Comparison of ENCODE assay signal across 9 mouse cellular contexts in the genomic region with DNA sequence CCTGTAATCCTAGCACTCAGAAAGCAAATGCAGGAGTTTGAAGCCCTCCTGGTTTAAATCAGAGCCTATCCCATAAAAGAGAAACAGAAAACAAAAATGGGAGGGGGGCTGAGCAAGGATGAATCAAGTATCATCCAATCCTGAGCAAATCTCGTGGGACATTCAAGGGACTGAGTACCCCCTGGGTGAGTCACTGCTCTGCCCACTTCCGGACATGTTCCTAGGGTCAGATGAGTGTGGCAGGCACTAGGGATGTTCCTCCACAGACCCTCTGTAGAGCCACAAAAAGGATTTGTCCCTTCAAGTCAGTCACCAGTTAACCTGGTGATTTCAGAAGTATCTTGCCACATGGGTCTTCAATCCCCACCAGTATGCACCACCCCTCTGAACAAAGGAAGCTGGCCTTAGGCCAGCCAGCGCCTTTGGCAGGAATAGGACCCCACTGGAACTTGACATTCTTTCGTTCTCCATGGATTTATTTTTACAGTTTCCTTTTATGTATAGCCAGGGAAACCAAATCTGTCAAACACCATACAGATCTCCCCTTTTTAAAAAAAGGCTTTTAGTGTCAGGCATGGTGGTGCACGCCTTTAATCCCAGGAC. TPM values are rescaled to one million over a fixed set of nuclear protein-coding genes. Genes with fewer than 3 reads are reported as not detected.
DNase-seq lines count a peak whose midpoint lies in the region; ATAC-seq and TF ChIP-seq lines count a peak whose summit lies in the region.
"Had no signal": no experiment of that assay in that cellular context is flagged by ENCODE, and none has a peak within 500 bp of the region (broad histone marks: within the 10 kb centered on the region; RNA-seq: fewer than 3 reads in every experiment).

No protein-coding gene starts in this region.

- peak overlapping the region; percentile 92 for H3K27ac ChIP-seq in gastrocnemius, adult 2 months
- peak overlapping the region; percentile 84 for H3K27ac ChIP-seq in liver, embryonic 12.5 days
- peak overlapping the region; percentile 89 for H3K27ac ChIP-seq in heart, postnatal 0 days (ENCODE audit: low read depth)

- no peaks in the 10 kb centered on the region for H3K9me3 ChIP-seq in liver, embryonic 12.5 days (replicated peaks)
- no peaks in the 10 kb centered on the region for H3K9me3 ChIP-seq in heart, postnatal 0 days (replicated peaks; ENCODE audit: control insufficient read depth, low read length)
- no peaks in the 10 kb centered on the region for H3K9me3 ChIP-seq in megakaryocyte, embryonic 14.5 days

- peak overlapping the region; percentile 0; the same call in 1 of the 2 replicates for H3K4me3 ChIP-seq in gastrocnemius, adult 2 months
- no peak overlapping the region for H3K4me3 ChIP-seq in liver, embryonic 12.5 days
- no peak overlapping the region for H3K4me3 ChIP-seq in heart, postnatal 0 days (ENCODE audit: low read depth, low read length)
- peak overlapping the region; percentile 65 for H3K4me3 ChIP-seq in megakaryocyte, embryonic 14.5 days (replicated peaks)

- DNase-seq in gastrocnemius, adult 2 months = no peak
- no peak for DNase-seq in gastrocnemius, postnatal 14 days
- DNase-seq in liver = no peak
- DNase-seq in heart, postnatal 0 days (ENCODE audit: low spot score) = no peak
- no peak for DNase-seq in T-cell, adult 2 months (ENCODE audit: low spot score)
- DNase-seq in layer of hippocampus, postnatal 25 days (ENCODE audit: extremely low spot score in 1 of 2, low spot score in 1 of 2) = no peak
- DNase-seq: retina, postnatal 1 day had no signal

- H3K9ac ChIP-seq in liver, embryonic 12.5 days = peak overlapping the region; percentile 37; the same call in 1 of the 2 replicates
- no peak overlapping the region for H3K9ac ChIP-seq in heart, postnatal 0 days (replicated peaks; ENCODE audit: low read depth, low read length)

- no peaks in the 10 kb centered on the region for H3K27me3 ChIP-seq in liver, embryonic 12.5 days (replicated peaks)
- H3K27me3 ChIP-seq in heart, postnatal 0 days (ENCODE audit: control insufficient read depth, insufficient read depth, low read length) = no peaks in the 10 kb centered on the region
- no peaks in the 10 kb centered on the region for H3K27me3 ChIP-seq in megakaryocyte, embryonic 14.5 days (replicated peaks)

- no peak for TF ChIP-seq EP300 in heart, postnatal 0 days (IDR thresholded peaks at IDR 0.05; ENCODE audit: low read depth)

- no peak overlapping the region for H3K4me2 ChIP-seq in liver, embryonic 12.5 days
- no peak overlapping the region for H3K4me2 ChIP-seq in heart, postnatal 0 days (ENCODE audit: low read depth, low read length)

- TF ChIP-seq CTCF in gastrocnemius, adult 2 months (IDR thresholded peaks at IDR 0.05) = no peak
- no peak for TF ChIP-seq CTCF in heart, postnatal 0 days (IDR thresholded peaks at IDR 0.05; ENCODE audit: low read depth)

- peaks cover 51% of the 10 kb centered on the region for H3K36me3 ChIP-seq in liver, embryonic 12.5 days
- peaks cover 3% of the 10 kb centered on the region; the same call in 1 of the 2 replicates for H3K36me3 ChIP-seq in heart, postnatal 0 days (replicated peaks; ENCODE audit: control insufficient read depth, insufficient read depth, low read length)
- H3K36me3 ChIP-seq in megakaryocyte, embryonic 14.5 days (replicated peaks; ENCODE audit: low read length) = peaks cover 58% of the 10 kb centered on the region

- intact Hi-C loops in gastrocnemius, adult 2 months (cut with DNase I) = no loop called here
- intact Hi-C loops in gastrocnemius, postnatal 14 days (cut with DNase I; ENCODE audit: low total_unique reads) = no loop called here

- ATAC-seq in liver, embryonic 12.5 days = no peak
- 0 out of 2 replicates have a peak, but pooled peaks have one; percentile 10 for ATAC-seq in heart, postnatal 0 days (ENCODE audit: insufficient read depth, low read depth)

- H3K4me1 ChIP-seq in liver, embryonic 12.5 days = peaks cover 100% of the 10 kb centered on the region
- peaks cover 89% of the 10 kb centered on the region for H3K4me1 ChIP-seq in heart, postnatal 0 days (ENCODE audit: control insufficient read depth, insufficient read depth)
- H3K4me1 ChIP-seq in megakaryocyte, embryonic 14.5 days = peaks cover 100% of the 10 kb centered on the region

- WGBS in liver, embryonic 12.5 days (ENCODE audit: insufficient replicate concordance) = 74% methylated on average over 5 of the region's 5 CpGs
- 14% methylated on average over 5 of the region's 5 CpGs for WGBS in heart, postnatal 0 days

RNA-seq across cellular contexts. Expression of a gene that starts 6.7 kb away (rescaled TPM):
- total RNA-seq in gastrocnemius, adult 2 months (2021) = 10 to 100 TPM; 27.1 to 40.2 TPM
- total RNA-seq in gastrocnemius, postnatal 14 days (2021) = 10 to 100 TPM; 68.1 to 85.9 TPM
- polyA plus RNA-seq in liver, embryonic 12.5 days (2016; fragmentation: Nextera tagmentation; extraction: Ambion mirVana) = 165 and 166 TPM in 2 replicates
- 120 and 139 TPM in 2 replicates for total RNA-seq in heart, postnatal 0 days (2014; rRNA removed; ENCODE audit: low replicate concordance)
- polyA plus RNA-seq in heart, postnatal 0 days (2015; fragmentation: Nextera tagmentation; extraction: Ambion mirVana) = 135 and 171 TPM in 2 replicates
- 517 and 590 TPM in 2 replicates for polyA plus RNA-seq in megakaryocyte, embryonic 14.5 days (2012; ENCODE audit: insufficient read depth, low replicate concordance)
- total RNA-seq in layer of hippocampus, postnatal 25 days (2021) = 100 to 1,000 TPM; 124 to 129 TPM

RNA-seq across cellular contexts. Expression of a gene that starts 26.3 kb away (rescaled TPM):
- total RNA-seq in gastrocnemius, adult 2 months (2021) = 100 to 1,000 TPM; 122 to 141 TPM
- 100 to 1,000 TPM; 142 to 147 TPM for total RNA-seq in gastrocnemius, postnatal 14 days (2021)
- 325 and 336 TPM in 2 replicates for polyA plus RNA-seq in liver, embryonic 12.5 days (2016; fragmentation: Nextera tagmentation; extraction: Ambion mirVana)
- 366 and 476 TPM in 2 replicates for total RNA-seq in heart, postnatal 0 days (2014; rRNA removed; ENCODE audit: low replicate concordance)
- polyA plus RNA-seq in heart, postnatal 0 days (2015; fragmentation: Nextera tagmentation; extraction: Ambion mirVana) = 261 and 264 TPM in 2 replicates
- 143 and 185 TPM in 2 replicates for polyA plus RNA-seq in megakaryocyte, embryonic 14.5 days (2012; ENCODE audit: insufficient read depth, low replicate concordance)
- total RNA-seq in layer of hippocampus, postnatal 25 days (2021) = 100 to 1,000 TPM; 179 to 185 TPM

RNA-seq across cellular contexts. Expression of a gene that starts 26.5 kb away (rescaled TPM):
- under 1 TPM; 0.25 to 0.33 TPM for total RNA-seq in gastrocnemius, adult 2 months (2021)
- 1 to 10 TPM in 1 of 2 experiments, under 1 TPM in 1; 0.71 to 1.2 TPM for total RNA-seq in gastrocnemius, postnatal 14 days (2021)
- polyA plus RNA-seq in liver, embryonic 12.5 days (2016; fragmentation: Nextera tagmentation; extraction: Ambion mirVana) = 33.3 and 35.0 TPM in 2 replicates
- total RNA-seq in heart, postnatal 0 days (2014; rRNA removed; ENCODE audit: low replicate concordance) = 0.15 TPM in 1 of 2 replicates, not detected in the other
- polyA plus RNA-seq in heart, postnatal 0 days (2015; fragmentation: Nextera tagmentation; extraction: Ambion mirVana) = 1.4 and 1.8 TPM in 2 replicates
- polyA plus RNA-seq in megakaryocyte, embryonic 14.5 days (2012; ENCODE audit: insufficient read depth, low replicate concordance) = 270 and 353 TPM in 2 replicates
- total RNA-seq in layer of hippocampus, postnatal 25 days (2021) = 1 to 10 TPM; 2.1 to 2.4 TPM

Comparison
In these comparisons a context has a peak if more than half of its experiments do, and no peak if none do; other contexts are left out.
1. H3K4me3 ChIP-seq: peak in gastrocnemius, adult 2 months (single experiment) and megakaryocyte, embryonic 14.5 days (single experiment); none in liver, embryonic 12.5 days (single experiment) and heart, postnatal 0 days (single experiment).
2. Peak in every context shown above with its lines, with median percentiles within 50 percentile points of each other: H3K27ac ChIP-seq.